Mouse (Mus musculus) layer of hippocampus, adult 9-11 months (tissue): ENCODE data around the gene Tns1.
"Not testable (repeated sequence)": the region's sequence is repeated elsewhere in the genome, so short reads cannot be mapped to it uniquely, and the experiment has no call there.

Source experiments
- DNase-seq: peaks from one replicate; pipeline ENCODE4 v3.0.0; 2022

The Tns1 gene

DNA sequence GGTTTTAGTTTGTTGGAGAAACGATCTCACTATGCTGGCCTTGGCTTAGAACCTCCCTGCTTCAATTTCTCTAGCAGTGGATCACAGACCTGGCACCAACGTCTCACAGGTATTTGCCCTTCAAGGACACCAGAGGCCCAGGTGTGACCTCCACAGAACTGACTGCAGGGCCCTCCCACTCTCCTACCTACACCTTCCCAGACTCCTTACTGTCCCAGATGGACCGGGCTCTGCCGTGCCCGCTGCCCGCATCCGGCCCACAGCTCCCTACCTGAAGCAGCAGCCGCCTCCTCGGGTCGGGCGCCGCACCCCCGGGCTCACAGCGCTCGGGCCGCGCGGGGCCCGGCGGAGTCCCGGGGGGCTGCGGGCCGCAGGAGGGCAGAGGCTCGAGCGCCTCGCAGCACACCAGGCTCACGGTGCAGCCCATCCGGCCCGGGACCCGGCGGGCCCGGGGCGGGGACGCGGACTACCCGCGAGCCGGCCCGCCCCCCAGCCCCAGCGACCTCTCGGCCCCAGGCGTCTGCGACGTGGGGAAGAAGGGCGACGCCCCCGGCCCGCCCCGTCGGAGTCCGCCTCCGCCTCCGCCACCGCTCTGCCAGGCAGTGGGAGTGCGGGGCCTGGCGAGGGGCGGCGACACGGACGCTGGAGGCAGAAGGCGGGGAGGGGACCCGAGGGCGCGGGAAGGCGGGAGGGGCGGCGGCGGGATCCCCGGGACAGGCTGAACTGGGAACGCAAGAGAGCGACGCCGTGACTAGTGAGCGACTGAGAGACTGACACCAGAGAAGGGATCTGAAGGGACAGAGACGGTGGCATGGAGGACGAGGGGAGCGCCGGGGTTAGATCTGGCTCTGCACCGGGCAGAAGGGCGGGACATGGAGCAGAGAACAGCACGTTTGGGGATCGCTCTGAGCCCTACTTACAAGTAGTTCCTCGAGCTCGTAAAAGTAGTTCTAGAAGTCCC lies at the start of gene Tns1:
Gene Tns1, minus strand, starts transcription at position 429 of the 961 bp plus-strand sequence.
- DNase-seq = no peak

DNA sequence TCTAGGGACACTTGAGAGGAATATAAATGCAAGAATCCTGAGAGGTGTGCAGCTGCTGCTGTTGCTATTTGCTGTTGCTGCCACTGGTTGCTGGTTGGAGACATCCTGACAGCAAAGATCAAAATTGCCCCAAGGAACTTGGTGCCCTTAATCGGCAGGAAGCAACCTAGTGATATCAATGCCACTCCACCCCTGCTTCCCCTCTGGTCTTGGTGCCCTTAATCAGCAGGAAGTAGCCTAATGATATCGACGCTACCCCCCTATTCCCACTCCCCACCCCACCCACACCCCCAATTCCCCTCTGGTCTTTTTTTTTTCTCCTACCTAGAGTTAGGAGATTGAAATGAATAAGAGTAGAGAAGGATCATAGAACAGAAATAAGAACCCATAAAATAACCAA lies 48.5 kb upstream of the Tns1 start:
- DNase-seq = no peak

DNA sequence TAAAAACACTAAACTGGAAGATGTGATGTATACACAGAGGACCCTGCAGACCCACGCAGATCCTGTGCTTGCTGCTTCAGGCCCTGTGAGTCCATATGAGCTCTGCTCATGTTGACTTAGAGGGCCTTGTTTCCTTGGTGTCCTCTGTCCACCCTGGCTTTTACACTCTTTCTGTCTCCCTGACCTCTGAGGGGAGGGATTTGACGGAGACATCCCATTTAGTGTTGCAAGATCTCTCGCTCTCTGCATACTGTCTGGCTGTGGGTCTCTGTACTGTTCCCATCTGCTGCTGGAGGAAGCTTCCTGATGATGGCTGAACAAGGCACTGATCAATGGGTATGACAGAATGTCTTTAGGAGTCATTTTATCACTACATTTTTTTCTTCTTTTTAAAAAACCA lies 45.5 kb upstream of the Tns1 start:
- DNase-seq = no peak

DNA sequence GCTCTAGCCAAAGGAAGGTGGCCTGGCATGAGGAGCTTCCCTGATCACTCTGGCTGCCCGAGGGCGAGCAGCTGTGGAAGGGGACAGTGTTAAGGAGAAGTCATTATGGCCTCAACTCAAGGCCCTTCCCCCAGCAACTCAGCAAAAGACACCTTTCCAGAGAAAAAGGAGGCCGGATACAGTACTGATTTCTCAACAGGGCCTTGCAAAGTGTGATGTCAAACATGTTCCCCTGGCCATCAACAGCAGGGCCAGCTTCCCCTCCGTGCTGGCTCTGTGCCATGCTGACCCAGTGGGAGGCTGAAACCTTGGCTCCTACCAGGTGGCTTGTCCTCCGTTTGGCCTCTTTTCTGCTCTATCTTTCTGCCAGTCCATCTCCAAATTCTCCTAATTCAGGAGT lies 42.9 kb upstream of the Tns1 start:
- no peak for DNase-seq

DNA sequence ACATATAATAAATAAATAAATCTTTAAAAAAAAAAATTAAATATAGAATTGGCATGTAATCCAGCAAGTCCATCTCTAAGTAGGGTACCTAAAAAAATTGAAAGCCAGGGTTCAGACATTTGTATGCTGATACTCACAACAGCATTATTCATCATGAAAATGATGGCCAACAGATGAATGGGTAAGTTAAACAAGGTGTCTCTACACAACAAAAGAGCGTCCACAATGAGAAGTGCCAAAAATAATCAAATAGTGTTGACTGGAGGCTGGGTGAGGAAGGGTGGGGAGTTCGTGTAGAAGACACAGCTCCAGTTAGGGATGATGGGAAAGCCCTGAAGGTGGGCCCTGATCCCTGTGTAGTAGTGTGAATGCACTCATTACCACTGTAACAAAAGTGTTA lies 35.8 kb upstream of the Tns1 start:
- no peak for DNase-seq

DNA sequence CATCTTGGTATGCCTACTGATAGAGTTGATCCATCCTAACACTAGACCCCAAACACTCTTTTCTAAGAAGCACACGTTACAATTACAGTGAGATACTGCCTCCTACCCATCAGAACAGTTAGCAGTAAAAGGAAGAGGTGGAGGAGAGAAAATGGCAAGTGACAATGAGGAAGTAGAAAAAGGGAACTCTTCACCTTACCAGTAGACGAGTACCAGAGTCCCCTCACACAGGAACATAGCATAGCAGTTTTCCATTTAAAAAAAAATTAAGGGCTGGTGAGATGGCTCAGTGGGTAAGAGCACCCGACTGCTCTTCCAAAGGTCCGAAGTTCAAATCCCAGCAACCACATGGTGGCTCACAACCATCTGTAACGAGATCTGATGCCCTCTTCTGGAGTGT lies 35.4 kb upstream of the Tns1 start:
- not testable (repeated sequence) for DNase-seq

DNA sequence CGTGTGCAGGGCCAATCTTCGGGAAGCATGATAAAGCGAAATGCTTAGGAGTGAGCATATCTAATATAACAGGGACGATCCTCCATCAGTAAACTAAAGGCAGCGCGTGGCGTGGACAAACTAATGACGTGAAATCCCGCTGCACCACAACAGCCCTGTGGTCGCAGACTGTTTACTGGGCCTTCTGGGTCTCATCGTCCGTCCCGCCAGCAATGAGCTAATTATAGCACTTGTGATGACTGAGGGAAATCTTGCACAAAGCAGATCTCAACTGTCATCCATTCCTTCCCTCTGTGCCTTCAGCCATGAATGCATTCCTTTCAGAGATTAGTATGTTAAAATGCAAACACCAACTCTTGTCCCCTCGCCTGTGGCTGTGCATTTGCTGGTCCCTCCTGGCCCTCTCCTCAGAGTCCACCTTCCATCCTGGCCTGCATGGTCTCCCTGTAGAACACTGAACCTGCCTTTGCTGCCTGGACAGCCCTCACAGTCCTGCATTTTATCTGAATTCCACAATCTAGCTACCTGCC lies 32.2 kb upstream of the Tns1 start:
- DNase-seq = no peak

DNA sequence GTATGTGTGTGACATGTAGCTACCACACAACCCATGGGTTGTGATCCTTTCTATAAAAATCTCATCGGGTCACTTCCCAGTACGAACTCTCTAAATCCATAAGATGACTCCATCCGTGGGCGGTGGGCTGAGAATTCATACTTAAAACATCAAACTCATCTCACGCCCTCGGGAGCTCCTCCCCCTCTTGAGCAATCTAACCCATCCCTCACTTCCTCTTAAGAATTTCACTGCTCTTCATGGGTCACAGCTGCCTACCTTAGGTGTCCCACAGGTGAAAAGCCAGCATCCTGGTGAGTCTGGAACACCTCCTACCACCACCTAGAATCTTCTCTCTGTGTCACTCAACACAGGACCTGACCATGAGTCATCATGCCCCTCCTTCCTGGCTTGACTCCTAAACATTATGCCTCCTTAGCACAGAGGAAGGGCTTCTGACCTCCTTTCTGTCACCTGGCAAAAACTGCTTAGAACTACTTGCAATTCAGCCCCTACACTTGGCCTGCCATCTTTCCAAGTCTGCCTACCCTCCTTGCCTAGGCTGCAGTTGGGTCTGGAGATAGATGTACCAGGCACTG lies 31.3 kb upstream of the Tns1 start:
- no peak for DNase-seq

DNA sequence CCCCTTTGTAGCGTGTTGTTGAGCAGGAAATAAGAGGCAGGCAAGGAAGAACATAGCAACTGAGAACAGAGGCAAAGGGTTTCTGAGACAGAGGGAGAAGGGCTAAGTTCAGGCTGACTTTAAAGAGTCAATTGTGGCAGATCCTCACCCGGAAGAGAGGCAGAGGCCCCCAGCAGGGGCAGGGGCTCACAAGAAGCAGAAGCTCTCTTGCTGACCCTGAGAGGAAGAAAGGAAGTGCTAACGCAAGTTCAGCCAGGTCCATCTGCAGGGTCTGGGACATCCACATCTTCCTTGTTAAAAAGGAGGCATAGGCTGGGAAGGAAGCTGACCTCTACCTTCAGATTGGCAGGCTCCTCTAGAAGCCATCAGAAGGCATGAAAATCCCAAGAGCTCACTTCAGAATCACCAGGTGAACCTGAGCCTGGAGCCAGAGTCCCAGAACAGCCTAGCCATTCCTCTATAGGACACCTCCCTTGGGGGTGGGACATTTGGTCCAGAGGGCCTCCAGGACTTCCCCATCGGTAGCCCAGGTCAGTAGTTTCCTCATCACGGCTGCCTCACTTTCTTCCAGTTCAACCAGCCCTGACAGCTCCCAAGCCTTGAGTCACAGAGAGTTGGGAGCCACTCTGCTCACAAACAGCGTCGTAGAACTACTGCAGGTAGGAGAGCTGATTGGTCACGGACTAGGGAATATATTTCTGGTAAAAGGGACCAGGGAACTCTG lies 29.4 kb upstream of the Tns1 start, which contains the start of gene Cxcr2:
Gene Cxcr2, plus strand, starts transcription at position 529 of the 724 bp plus-strand sequence.
- no peak for DNase-seq

DNA sequence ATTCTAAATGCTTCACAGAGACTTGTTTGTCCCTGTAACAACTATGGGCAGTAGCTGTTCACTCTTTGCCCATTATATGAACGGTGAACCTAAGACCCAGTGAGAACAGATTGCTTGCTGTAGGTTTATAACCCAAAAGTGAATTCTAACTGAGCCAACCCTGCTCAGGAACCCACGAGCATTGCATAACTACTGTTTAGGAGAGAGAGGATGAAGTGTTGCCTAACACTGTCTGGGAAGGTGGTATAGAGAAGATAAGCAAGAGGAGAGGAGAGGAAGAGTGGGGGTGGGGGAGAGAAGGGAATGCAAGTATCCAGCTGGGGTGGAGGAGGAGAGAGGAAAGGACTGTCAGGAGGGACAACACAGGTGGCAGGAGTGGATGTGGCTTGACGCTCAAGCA lies 26.8 kb upstream of the Tns1 start:
- no peak for DNase-seq

DNA sequence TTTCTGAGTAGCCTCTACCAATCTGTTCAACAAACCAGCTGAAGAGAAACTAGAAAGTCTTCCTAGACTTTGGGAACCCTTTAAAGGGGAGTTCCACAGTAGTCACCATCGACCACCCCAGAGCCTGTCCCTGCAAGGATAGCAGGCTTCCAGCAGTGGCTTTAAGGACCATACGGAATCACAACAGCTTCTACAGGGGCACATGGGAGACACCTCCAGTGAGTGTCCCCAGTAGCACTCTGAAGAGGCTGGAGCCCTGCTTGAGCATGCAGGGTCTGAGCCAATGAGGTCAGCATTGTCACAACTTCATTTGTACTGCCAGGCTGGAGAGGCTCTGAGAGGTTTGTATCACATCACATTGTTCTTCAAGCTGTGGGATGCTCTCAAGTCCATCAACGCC lies 25.9 kb upstream of the Tns1 start:
- DNase-seq = no peak

DNA sequence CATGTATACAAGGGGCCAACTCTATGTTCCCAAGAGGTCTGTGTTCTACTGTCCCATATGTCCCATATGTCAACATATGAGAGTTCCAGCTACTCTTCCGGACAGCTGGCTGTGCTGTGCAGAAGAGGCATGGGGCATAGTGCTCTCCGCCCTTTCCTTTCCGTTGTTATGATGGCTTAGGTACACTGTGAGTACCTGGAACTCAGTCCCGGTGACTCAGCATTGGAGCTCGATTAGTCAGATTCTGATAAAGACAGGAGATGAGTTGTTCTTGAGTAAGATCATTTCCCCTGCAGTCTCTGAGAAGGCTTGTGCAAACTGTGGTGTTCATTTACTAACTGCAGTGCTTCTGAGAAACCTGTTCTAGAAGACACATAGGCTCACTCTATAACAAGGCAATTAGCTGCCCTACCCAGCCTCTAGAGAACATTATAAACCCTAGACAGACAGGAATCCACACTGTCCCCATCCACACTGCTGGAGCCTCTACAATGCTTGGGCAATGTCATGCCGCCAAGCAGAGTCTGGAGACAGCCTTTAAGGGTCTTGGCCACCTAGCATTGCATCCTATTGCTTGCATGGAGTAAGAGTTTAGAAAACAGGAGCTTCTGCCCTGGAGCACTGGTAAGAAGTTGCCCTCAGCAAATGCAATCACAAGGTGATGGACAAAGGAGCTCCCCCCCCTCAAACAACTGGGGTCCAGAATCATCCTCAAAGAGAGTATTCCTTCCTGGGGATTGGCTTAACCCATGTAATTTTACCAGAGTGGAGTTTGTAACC lies 25.0 kb upstream of the Tns1 start:
- no peak for DNase-seq

DNA sequence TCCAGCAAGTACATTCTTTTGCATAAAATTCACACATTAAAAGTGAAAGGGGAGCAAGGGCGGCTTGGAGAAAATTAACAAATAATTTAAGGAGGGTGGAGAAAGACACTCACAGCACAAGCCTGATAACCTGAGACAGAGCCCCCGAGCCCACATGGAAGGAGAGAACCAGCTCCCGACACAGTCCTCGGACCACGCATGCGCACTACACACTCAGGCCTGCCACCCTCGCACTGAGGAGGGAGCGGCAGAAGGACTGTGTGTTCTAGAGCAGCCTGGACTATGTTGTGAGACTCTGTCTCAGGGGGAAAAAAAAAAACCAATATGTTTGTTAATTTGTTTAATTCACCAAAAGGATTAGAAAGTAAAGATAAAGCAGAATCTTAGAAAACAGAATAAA lies 17.5 kb upstream of the Tns1 start:
- DNase-seq = no peak

DNA sequence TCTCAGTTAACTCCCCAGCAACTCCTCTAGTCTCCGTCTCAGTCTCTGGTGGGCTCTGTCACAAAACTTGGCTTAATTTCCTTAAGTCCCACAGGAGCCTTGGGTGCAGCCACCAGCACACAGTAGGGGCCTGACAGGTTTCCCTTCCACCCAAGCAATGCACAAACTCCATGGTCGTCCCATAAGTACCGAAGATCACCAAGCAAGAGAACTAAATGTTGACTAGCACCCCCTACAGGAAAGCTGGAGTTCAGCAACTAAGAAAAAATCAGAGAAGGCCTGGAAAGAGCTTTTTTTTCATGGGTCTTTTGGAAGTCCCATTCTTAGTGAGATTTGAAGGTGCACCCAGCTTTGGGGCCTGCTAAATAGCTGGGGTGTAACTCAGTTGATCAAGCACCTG lies 15.2 kb upstream of the Tns1 start:
- no peak for DNase-seq

DNA sequence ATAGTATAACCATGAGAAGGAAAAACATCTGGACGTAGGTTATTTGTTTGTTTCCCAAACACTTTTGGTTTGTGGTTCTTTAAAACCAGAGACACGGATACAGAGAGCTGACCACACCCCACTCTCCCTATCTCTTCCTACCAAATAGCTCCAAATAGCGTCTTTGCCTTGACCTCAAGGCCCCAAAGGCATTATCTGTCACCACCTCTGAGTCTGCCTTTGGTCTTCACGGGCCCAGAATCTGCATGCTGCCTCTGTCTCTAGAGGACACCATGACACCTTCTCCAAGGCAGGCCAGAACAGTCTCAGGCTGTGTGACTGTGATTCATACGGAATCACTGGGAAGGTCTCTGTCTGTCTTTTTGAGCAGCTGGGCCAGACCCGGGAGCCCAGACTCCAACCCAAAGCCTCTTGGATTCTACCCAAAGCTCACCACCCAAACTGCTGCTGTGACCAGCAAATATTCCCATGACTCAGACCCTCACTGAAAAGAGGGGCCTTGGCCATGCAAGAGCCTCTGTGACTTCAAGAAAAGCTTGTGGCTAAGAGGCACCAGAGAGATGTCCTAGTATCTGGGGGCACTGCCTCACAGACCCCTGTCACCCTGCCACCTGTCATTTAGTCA lies 11.2 kb upstream of the Tns1 start:
- no peak for DNase-seq

DNA sequence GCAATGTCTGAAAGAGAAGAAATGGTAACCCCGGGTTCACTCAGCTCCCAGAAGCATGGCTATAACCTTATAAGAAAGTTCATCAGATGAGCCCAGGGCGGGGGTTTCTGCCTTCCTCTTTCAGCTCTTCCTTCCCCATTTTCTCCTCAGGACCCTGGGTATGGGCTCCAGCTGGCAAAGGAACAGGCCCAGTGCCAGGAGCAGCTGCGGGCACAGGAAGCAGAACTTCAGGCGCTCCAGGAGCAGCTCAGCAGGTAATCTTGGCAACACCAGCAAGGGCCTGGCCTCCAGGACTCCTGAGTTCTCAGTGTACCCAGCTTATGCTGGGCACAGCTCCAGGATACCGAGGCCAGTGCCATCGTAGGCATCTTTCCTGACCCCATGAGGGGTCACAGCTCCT lies 9.7 kb upstream of the Tns1 start:
- DNase-seq = no peak

DNA sequence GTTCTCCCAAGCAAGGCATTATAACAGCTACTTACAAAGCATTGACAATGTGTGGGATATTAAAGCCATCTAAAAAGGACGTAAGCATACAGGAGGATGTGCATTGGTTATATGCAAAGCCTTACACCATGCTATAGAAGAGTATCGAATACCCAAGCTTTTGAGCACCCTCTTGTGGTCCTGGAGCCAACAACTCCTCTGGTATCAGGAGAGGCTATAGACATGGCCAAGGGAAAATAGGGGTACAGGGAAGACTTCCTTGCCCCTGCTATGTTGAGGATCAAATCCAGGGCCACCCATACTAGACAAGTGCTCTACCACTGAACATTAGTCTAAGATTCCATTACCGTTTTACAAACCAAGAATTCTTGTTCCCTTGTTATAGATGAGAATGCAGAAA lies 7.8 kb upstream of the Tns1 start:
- DNase-seq = no peak

DNA sequence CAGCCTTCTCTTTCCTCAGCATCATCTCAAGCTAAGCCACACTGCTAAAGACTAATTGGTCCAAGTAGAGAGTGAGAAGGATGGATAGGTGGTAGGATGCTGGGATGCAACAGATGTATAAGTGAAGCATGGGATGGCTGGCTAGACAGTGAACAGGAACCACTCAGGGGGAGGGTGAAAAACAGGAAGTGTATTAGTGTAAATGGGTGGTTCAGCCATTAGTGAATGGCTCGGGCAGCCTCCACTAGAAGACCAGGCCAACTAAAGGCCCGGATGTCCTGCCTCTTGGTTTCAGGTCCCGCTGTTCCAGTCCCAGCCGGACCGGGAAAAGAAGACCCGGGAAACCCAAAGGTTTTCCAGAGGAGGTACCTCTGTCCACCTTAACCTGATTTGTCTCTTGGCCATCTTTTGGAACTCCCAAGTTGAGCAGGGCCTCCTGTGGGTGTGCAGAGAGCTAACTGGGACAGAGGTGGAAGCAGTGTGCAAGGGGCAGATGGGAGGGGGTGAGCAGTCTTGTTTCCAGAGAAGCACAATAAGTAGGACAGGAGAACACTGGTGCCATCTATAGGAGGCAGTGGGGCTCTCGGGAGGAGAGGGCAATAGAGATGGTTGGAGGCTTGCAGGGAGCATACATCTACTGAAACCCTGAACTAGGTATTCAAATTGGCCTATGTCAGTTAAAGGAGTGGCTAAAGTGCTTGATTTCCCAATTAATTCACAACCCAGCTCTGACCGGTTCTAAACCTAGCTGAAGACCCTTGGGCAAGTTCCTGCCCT lies 6.8 kb upstream of the Tns1 start:
- no peak for DNase-seq

DNA sequence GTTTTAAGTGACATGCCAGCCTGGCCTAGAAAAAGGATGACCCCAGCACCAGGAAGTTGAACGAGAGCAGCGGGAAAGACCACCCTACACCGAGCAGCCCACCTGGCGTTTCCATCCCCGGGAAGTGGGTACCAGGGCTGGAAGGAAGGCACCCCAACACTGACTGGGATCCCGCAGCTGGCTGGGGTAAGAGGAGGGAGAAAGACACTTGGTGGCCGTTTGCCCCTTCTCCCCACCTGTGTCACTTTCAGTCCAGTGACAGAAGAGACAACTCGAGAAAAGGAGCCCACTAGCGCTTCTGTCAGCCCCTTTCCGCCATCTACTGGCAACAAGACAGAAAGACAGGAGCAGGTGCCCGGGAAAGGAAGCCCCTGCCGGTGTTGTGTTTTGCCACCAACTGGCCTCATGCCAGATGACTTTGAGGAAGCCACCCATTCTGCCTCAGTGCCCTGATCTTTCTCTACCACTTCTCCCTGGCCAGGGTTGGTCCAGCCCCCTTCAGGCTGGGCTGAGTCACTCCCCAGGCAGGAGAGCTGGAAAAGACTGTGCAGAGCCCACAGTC lies 823 bp upstream of the Tns1 start, which contains the start of gene Rufy4:
Gene Rufy4, plus strand, starts transcription at position 551 of the 562 bp plus-strand sequence.
- peak; percentile 61 for DNase-seq

DNA sequence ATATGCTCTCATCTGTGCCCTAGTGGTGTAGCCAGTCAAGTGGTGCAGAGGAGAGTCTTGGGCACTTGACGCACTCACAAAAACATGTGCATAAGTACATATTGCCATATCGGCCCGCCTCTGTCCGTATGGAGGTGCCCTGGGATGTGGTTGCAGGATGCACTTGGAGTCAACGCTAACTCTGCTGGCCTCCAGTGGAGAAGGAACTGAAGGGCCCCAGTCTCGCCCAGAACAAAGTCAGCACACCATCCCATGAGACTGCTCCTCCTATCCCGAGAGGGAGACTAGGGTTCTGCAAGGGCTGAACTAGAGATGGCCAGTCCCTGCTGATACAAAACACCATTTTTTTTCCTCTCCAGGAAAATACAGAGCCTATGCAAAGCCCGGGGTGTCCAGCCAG lies 1.0 kb downstream of the Tns1 start:
- DNase-seq = no peak
